Mouse (Mus musculus) liver, embryonic 14.5 days (tissue): ENCODE data around the gene Pan3. TPM values are rescaled to one million over a fixed set of nuclear protein-coding genes. Genes with fewer than 3 reads are reported as not detected.

ENCODE experiments used
- ATAC-seq: fragments of 200-750 bp; cut with Nextera tagmentation; 2 replicates; pipeline ENCODE4 v1.8.0; 2017; ENCODE audit warnings: moderate number of reproducible peaks, mild to moderate bottlenecking, moderate library complexity; ENCODE audit not compliant: insufficient read depth
- DNase-seq, 3 experiments: peaks; one replicate each; pipeline ENCODE4 v3.0.0-alpha.2; 2012 to 2013; ENCODE audit warnings: low read depth in 3 of 3, low spot score in 3 of 3
- H3K27ac ChIP-seq: fragments of 300-500 bp; sonication (generic); 2 replicates; pipeline ENCODE4 v1.5.1; 2014; ENCODE audit warnings: moderate library complexity, mild to moderate bottlenecking, control low read depth, inconsistent platforms
- H3K27me3 ChIP-seq: fragments of 300-500 bp; sonication (generic); 2 replicates; pipeline ENCODE4 v1.6.1; 2014; ENCODE audit warnings: mild to moderate bottlenecking, low read length, moderate library complexity; ENCODE audit not compliant: control insufficient read depth, insufficient read depth
- H3K36me3 ChIP-seq: fragments of 300-500 bp; sonication (generic); replicated peaks from 2 replicates; pipeline ENCODE4 v1.6.1; 2014; ENCODE audit warnings: low read depth; ENCODE audit not compliant: control insufficient read depth, insufficient read depth
- H3K4me1 ChIP-seq, 2 experiments: fragments of 200-500 bp in 1 of 2; fragments of 300-500 bp in 1 of 2; sonication (generic) in 1 of 2; replicated peaks; 2 replicates each; pipeline ENCODE4 v1.6.1; 2012 to 2014; ENCODE audit warnings: antibody characterized with exemption in 1 of 2, inconsistent platforms in 1 of 2, low read length in 1 of 2; ENCODE audit not compliant: control insufficient read depth in 2 of 2, insufficient read depth in 2 of 2
- H3K4me2 ChIP-seq: fragments of 300-500 bp; sonication (generic); 2 replicates; pipeline ENCODE4 v1.6.1; 2014; ENCODE audit warnings: low read depth, mild to moderate bottlenecking, control low read depth, moderate library complexity
- H3K4me3 ChIP-seq, 2 experiments: fragments of 200-500 bp in 1 of 2; fragments of 300-500 bp in 1 of 2; sonication (generic) in 1 of 2; 2 replicates each; pipeline ENCODE4 v1.5.1; 2012 to 2014; ENCODE audit warnings: low read depth in 2 of 2, low read length in 2 of 2, mild to moderate bottlenecking in 2 of 2, control low read depth in 1 of 2, inconsistent platforms in 1 of 2, moderate library complexity in 1 of 2; ENCODE audit not compliant: insufficient read depth in 1 of 2
- H3K9ac ChIP-seq: fragments of 300-500 bp; sonication (generic); replicated peaks from 2 replicates; pipeline ENCODE4 v1.6.1; 2014; ENCODE audit warnings: mild to moderate bottlenecking, control low read depth, moderate library complexity
- H3K9me3 ChIP-seq: fragments of 300-500 bp; sonication (generic); 2 replicates; pipeline ENCODE4 v1.6.1; 2016; ENCODE audit warnings: low read length, mixed read lengths; ENCODE audit not compliant: control insufficient read depth
- CTCF ChIP-seq: IDR thresholded peaks from 2 replicates; pipeline ENCODE4 v1.5.1; 2016; ENCODE audit warnings: antibody characterized with exemption, low read depth, control low read depth
- EP300 ChIP-seq: IDR thresholded peaks from 2 replicates; pipeline ENCODE4 v1.6.1; 2016; ENCODE audit warnings: antibody characterized with exemption, low read depth
- WGBS: fragments of 180-500 bp; shearing (Covaris S2); extraction: QIAGEN DNeasy Blood & Tissue Kit; methylation state at CpG from one replicate; pipeline ENCODE4 v1.1.7; 2014; ENCODE audit not compliant: insufficient replicate concordance; 5-methylcytosine and 5-hydroxymethylcytosine counted together
- polyA plus RNA-seq, 2 experiments: library from polyadenylated mRNA; depleted of rRNA in 1 of 2; stranded (reverse) in 1 of 2; unstranded in 1 of 2; fragments of >200 nt; fragmentation: Nextera tagmentation in 1 of 2; extraction: Ambion mirVana in 1 of 2; gene quantifications; 2 replicates each; pipeline versions ENCODE4 v1.2.1 to v1.2.3; 2012 to 2014

Gene Pan3
- polyA plus RNA-seq, 2 experiments = 17.2 to 31.3 TPM

DNA sequence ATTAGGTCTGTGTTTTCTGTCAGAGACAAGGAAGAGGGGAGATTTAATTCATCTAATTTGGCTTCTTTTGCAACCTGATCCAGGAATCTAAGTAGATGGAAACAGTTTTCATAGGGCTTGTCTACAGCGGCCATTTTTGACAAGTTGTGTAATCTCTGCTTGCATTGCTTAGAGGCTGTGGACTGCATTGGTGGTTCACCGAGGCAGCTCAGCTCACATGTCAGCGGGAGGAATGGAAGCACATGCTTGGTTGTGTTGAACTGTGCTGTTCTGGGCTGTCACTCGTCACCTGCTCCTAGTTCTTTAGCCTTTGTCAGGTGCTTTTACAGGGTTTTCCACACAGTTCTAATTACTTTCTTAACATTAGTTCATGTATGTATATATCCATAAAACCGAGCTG is 60.9 kb downstream of the Pan3 start:
- ATAC-seq = no peak
- H3K36me3 ChIP-seq = peaks cover 4% of the 10 kb centered on the region; the same call in 1 of the 2 replicates
- no peak overlapping the region for H3K9ac ChIP-seq
- H3K9me3 ChIP-seq = no peaks in the 10 kb centered on the region
- WGBS = 78% methylated on average over 5 of the region's 5 CpGs
- H3K4me1 ChIP-seq = peaks cover 41 to 44% of the 10 kb centered on the region in 2 experiments
- no peak overlapping the region for H3K27ac ChIP-seq
- no peak for DNase-seq
- no peak overlapping the region for H3K4me3 ChIP-seq
- no peak for TF ChIP-seq EP300
- no peak for TF ChIP-seq CTCF
- H3K4me2 ChIP-seq = no peak overlapping the region
- no peaks in the 10 kb centered on the region for H3K27me3 ChIP-seq

DNA sequence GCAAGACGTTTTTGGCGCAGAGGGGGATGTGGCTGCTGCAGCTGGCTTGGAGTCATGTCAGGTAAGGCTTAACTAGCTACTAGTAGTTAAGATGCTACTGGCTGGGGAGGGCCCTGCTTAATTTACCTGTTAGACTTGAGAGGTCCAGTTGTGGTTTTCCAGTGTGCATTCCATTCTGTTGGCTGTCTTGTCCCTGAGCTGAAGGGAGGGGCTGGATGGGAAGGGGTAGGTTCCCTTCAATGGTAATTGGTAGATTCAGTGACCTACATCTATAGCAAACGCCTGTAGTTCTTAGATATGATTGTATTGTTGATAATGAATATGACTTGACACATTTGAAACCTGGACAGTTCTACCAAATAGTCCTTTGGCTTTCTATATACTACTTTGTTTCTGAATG is 62.5 kb downstream of the Pan3 start:
- no peaks in the 10 kb centered on the region for H3K27me3 ChIP-seq
- H3K9ac ChIP-seq = peak overlapping the region; percentile 36
- H3K9me3 ChIP-seq = no peaks in the 10 kb centered on the region
- H3K4me2 ChIP-seq = peak overlapping the region; percentile 49
- peak; percentile 51 to 58 (median 53) for DNase-seq
- WGBS = 40% methylated on average over 3 of the region's 3 CpGs
- H3K36me3 ChIP-seq = peaks cover 6% of the 10 kb centered on the region
- no peak for TF ChIP-seq CTCF
- peak; percentile 81 for TF ChIP-seq EP300
- peak overlapping the region in 1 of 2 experiments; percentile 21; a peak in 1 of 4 replicates for H3K4me3 ChIP-seq
- H3K27ac ChIP-seq = peak overlapping the region; percentile 36
- peak; percentile 85 for ATAC-seq
- H3K4me1 ChIP-seq = peaks cover 41 to 44% of the 10 kb centered on the region in 2 experiments

GRCm38 (mm10) chr5:147493205-147493604 is 63.2 kb downstream of the Pan3 start:
- peak; percentile 49; the same call in 1 of the 2 replicates for ATAC-seq

DNA sequence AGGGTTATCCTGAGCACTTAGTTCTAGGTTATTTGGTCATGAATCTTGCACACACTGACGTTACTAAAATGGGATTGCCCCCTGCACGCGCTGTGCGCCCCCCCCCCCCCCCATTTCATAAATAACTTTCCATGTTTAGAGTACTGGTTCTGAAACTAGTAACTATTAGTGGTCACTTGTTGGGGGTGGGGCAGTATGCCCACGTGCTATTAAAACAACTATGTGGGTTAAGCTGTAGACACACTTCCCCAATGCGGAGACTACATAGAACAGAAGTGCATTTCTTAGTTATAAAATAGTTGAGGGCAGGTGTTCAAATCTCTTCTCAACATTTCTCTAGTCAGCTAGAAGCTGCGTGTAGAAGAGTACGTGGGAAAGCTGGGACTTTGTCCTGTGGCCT is 63.7 kb downstream of the Pan3 start:
- Histone ChIP-seq H3K4me3 (no peak overlapping the region), H3K4me1 (peaks cover 41 to 44% of the 10 kb centered on the region in 2 experiments), H3K4me2 (no peak overlapping the region), H3K36me3 (peaks cover 6% of the 10 kb centered on the region), H3K9me3 (no peaks in the 10 kb centered on the region), H3K9ac (no peak overlapping the region), H3K27ac (peak overlapping the region; percentile 76), H3K27me3 (no peaks in the 10 kb centered on the region)
- 71% methylated on average over 8 of the region's 8 CpGs for WGBS
- TF ChIP-seq EP300 (no peak), CTCF (no peak)
- DNase-seq (no peak), ATAC-seq (no peak)

More at GRCm38 (mm10) chr5:147493205-147493604, 63.2 kb downstream of the Pan3 start:
- no peak for DNase-seq
- Histone ChIP-seq H3K27ac (peak overlapping the region; percentile 76), H3K4me3 (no peak overlapping the region), H3K36me3 (peaks cover 6% of the 10 kb centered on the region), H3K4me2 (peak overlapping the region; percentile 17; the same call in 1 of the 2 replicates), H3K9me3 (no peaks in the 10 kb centered on the region), H3K9ac (no peak overlapping the region), H3K4me1 (peaks cover 41 to 44% of the 10 kb centered on the region in 2 experiments), H3K27me3 (no peaks in the 10 kb centered on the region)
- TF ChIP-seq CTCF (no peak), EP300 (no peak)
- WGBS = 23% methylated on average over 1 of the region's 1 CpGs

DNA sequence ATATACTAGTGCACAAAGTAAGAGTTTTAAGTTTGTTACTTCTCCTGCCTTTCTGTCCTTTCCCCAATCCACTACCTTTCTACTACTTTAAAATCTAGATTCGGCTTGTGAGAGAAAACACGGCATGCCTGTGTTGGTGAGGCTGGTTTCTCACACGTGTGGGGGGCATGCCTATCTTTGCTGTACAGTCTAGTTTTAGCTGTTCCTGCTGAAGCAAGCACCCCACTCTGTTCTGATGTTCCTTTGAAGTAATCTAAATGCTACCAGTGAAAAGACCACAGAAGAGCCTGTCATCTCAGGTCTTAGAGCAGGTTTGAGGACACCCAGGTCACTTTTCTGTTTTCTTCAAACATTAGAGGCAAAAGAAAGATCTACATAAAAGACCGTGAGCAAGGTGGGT is 64.4 kb downstream of the Pan3 start:
- Histone ChIP-seq H3K4me3 (no peak overlapping the region), H3K36me3 (peaks cover 6% of the 10 kb centered on the region), H3K9ac (no peak overlapping the region), H3K4me2 (no peak overlapping the region), H3K27ac (peak overlapping the region; percentile 49), H3K4me1 (peaks cover 35 to 39% of the 10 kb centered on the region in 2 experiments), H3K27me3 (no peaks in the 10 kb centered on the region), H3K9me3 (no peaks in the 10 kb centered on the region)
- no peak for DNase-seq
- ATAC-seq = no peak
- TF ChIP-seq EP300 = no peak
- TF ChIP-seq CTCF = no peak
- 39% methylated on average over 4 of the region's 4 CpGs for WGBS
